Mouse (Mus musculus) right cerebral cortex, postnatal 36 days (tissue): Measurements from ENCODE around the gene Enox1.
"Not testable (repeated sequence)": the region's sequence is repeated elsewhere in the genome, so short reads cannot be mapped to it uniquely, and the experiment has no call there.

Source experiments
- DNase-seq, 2 experiments: peaks; one replicate each; pipeline ENCODE4 v3.0.0; 2022; ENCODE audit warnings: low spot score in 2 of 2, mixed read lengths in 1 of 2

Enox1 gene

GRCm38 (mm10) chr14:77509924-77510323 is 353.4 kb downstream of the Enox1 start:
- DNase-seq = no peak

- DNase-seq = no peak
Observed at GRCm38 (mm10) chr14:77511137-77511870, 354.7 kb downstream of the Enox1 start.

- no peak for DNase-seq
Observed at GRCm38 (mm10) chr14:77518017-77518416, 361.5 kb downstream of the Enox1 start.

GRCm38 (mm10) chr14:77518941-77519695 is 362.6 kb downstream of the Enox1 start:
- no peak for DNase-seq

- DNase-seq = no peak
Observed at GRCm38 (mm10) chr14:77519701-77520100, 363.1 kb downstream of the Enox1 start.

- no peak for DNase-seq
Observed at GRCm38 (mm10) chr14:77524303-77524702, 367.7 kb downstream of the Enox1 start.

- no peak for DNase-seq
Observed at GRCm38 (mm10) chr14:77526262-77526661, 369.7 kb downstream of the Enox1 start.

- DNase-seq = no peak
Observed at GRCm38 (mm10) chr14:77529201-77529600, 372.6 kb downstream of the Enox1 start.

GRCm38 (mm10) chr14:77529621-77530020 is 373.1 kb downstream of the Enox1 start:
- no peak for DNase-seq

- DNase-seq = no peak
Observed at GRCm38 (mm10) chr14:77533638-77534037, 377.1 kb downstream of the Enox1 start.

GRCm38 (mm10) chr14:77534120-77534519 is 377.6 kb downstream of the Enox1 start:
- no peak for DNase-seq

- no peak for DNase-seq
Observed at GRCm38 (mm10) chr14:77536592-77536991, 380.0 kb downstream of the Enox1 start.

GRCm38 (mm10) chr14:77539563-77539962 is 383.0 kb downstream of the Enox1 start:
- not testable (repeated sequence) for DNase-seq

GRCm38 (mm10) chr14:77541925-77542324 is 385.4 kb downstream of the Enox1 start:
- no peak for DNase-seq

GRCm38 (mm10) chr14:77546531-77547274 is 390.1 kb downstream of the Enox1 start:
- DNase-seq = no peak

GRCm38 (mm10) chr14:77547351-77547750 is 390.8 kb downstream of the Enox1 start:
- DNase-seq = no peak

- no peak for DNase-seq
Observed at GRCm38 (mm10) chr14:77548963-77549362, 392.4 kb downstream of the Enox1 start.

- DNase-seq = no peak
Observed at GRCm38 (mm10) chr14:77557446-77558070, 401.0 kb downstream of the Enox1 start.

- DNase-seq = no peak
Observed at GRCm38 (mm10) chr14:77558910-77559309, 402.3 kb downstream of the Enox1 start.

- no peak for DNase-seq
Observed at GRCm38 (mm10) chr14:77559792-77560191, 403.2 kb downstream of the Enox1 start.

- DNase-seq = no peak
Observed at GRCm38 (mm10) chr14:77561808-77562583, 405.4 kb downstream of the Enox1 start.
